Mouse (Mus musculus): Measurements from ENCODE around the gene Mpv17l.

DNA sequence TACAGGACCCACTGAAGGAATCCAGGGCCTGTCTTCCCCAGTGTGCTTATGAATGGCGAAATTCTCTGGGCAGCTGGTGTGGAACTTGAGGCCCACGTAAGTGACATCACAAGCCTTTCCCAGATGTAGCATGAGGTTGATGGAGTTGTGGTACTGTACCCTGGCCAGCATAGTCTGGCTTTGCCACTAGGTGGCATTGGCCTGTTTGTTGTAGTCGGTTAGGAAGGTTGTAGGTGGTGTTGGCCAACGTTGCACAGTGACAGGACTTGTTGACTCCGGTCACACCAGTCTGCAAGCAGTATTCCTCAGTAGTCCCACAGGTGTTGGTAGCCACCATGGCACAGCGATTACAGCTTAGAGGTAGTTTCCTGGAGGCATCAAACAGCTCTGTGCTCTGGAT, 18.1 kb downstream of the Mpv17l start:
- TF ChIP-seq CTCF (IDR thresholded peaks at IDR 0.05): peak; percentile 37
- no peak for TF ChIP-seq POLR2A (IDR thresholded peaks at IDR 0.05; ENCODE audit: insufficient read depth, low read depth, low read length)
